Mouse (Mus musculus): ENCODE data around the gene Rnf182.

The Rnf182 gene

GRCm38 (mm10) chr13:43615577-43616254 lies at the start of gene Rnf182:
TSS of gene Rnf182 (plus strand) at chr13:43615710.
- DNase-seq (ENCODE audit: low spot score in 2 of 2) = peak; percentile 63 to 77

- DNase-seq (ENCODE audit: low spot score in 2 of 2) = peak in 1 of 2 experiments; percentile 42
Observed at GRCm38 (mm10) chr13:43566184-43566583, 49.3 kb upstream of the Rnf182 start.

GRCm38 (mm10) chr13:43567141-43567891 lies 48.2 kb upstream of the Rnf182 start:
- DNase-seq (ENCODE audit: low spot score in 2 of 2) = peak in 1 of 2 experiments; percentile 51

GRCm38 (mm10) chr13:43573979-43574378 lies 41.5 kb upstream of the Rnf182 start:
- DNase-seq (ENCODE audit: low spot score in 2 of 2) = no peak

GRCm38 (mm10) chr13:43575431-43575830 lies 40.1 kb upstream of the Rnf182 start:
- no peak for DNase-seq (ENCODE audit: low spot score in 2 of 2)

- no peak for DNase-seq (ENCODE audit: low spot score in 2 of 2)
Observed at GRCm38 (mm10) chr13:43577254-43577653, 38.3 kb upstream of the Rnf182 start.

GRCm38 (mm10) chr13:43577766-43578165 lies 37.7 kb upstream of the Rnf182 start:
- no peak for DNase-seq (ENCODE audit: low spot score in 2 of 2)

GRCm38 (mm10) chr13:43579740-43580139 lies 35.8 kb upstream of the Rnf182 start:
- no peak for DNase-seq (ENCODE audit: low spot score in 2 of 2)

GRCm38 (mm10) chr13:43580661-43581060 lies 34.8 kb upstream of the Rnf182 start:
- DNase-seq (ENCODE audit: low spot score in 2 of 2) = no peak

- DNase-seq (ENCODE audit: low spot score in 2 of 2) = no peak
Observed at GRCm38 (mm10) chr13:43582961-43583360, 32.5 kb upstream of the Rnf182 start.

GRCm38 (mm10) chr13:43583504-43583903 lies 32.0 kb upstream of the Rnf182 start:
- DNase-seq (ENCODE audit: low spot score in 2 of 2) = no peak

- no peak for DNase-seq (ENCODE audit: low spot score in 2 of 2)
Observed at GRCm38 (mm10) chr13:43585335-43585734, 30.2 kb upstream of the Rnf182 start.

- DNase-seq (ENCODE audit: low spot score in 2 of 2) = no peak
Observed at GRCm38 (mm10) chr13:43586966-43587365, 28.5 kb upstream of the Rnf182 start.

GRCm38 (mm10) chr13:43587844-43588840 lies 27.4 kb upstream of the Rnf182 start:
- DNase-seq (ENCODE audit: low spot score in 2 of 2) = no peak

- peak in 1 of 2 experiments; percentile 54 for DNase-seq (ENCODE audit: low spot score in 2 of 2)
Observed at GRCm38 (mm10) chr13:43591828-43592680, 23.5 kb upstream of the Rnf182 start.

GRCm38 (mm10) chr13:43592681-43593068 lies 22.8 kb upstream of the Rnf182 start:
- DNase-seq (ENCODE audit: low spot score in 2 of 2) = no peak

- DNase-seq (ENCODE audit: low spot score in 2 of 2) = no peak
Observed at GRCm38 (mm10) chr13:43595896-43596295, 19.6 kb upstream of the Rnf182 start.

- DNase-seq (ENCODE audit: low spot score in 2 of 2) = no peak
Observed at GRCm38 (mm10) chr13:43600967-43601366, 14.5 kb upstream of the Rnf182 start.

GRCm38 (mm10) chr13:43602440-43602839 lies 13.1 kb upstream of the Rnf182 start:
- no peak for DNase-seq (ENCODE audit: low spot score in 2 of 2)

- DNase-seq (ENCODE audit: low spot score in 2 of 2) = no peak
Observed at GRCm38 (mm10) chr13:43603042-43603441, 12.5 kb upstream of the Rnf182 start.

- no peak for DNase-seq (ENCODE audit: low spot score in 2 of 2)
Observed at GRCm38 (mm10) chr13:43608854-43609253, 6.7 kb upstream of the Rnf182 start.

Measured in urinary bladder, postnatal 4 days (tissue).